Mouse (Mus musculus) heart, adult 9 months (tissue): ENCODE data around the gene Muc5b.

Source experiments
- DNase-seq, 2 experiments: peaks; one replicate each; pipeline ENCODE4 v3.0.0; 2022; ENCODE audit warnings: low spot score in 2 of 2

Gene Muc5b

DNA sequence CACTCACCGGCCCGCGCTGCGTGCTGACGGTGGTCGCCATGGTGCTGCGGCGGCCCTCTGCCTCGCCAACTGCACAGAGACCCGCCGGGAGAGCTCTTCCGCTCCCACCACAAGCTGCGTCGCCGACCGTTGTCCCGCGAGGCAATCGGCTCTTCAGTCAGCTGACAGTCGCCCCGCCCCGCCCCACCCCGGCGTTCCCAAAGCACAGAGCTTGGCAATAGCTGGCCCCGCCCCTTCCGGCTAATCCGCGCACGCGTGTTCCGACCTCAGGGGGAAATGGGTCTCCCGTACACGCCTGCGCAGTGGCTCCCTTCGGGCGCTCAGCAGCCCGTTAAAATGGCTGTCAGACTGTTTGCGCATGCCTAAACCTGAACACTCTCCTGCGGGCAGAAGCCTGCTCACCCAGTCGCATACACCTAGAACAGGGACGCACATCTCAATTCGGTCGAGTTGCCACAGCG is 63.4 kb downstream of the Muc5b start:
- DNase-seq, result peak; percentile 99

DNA sequence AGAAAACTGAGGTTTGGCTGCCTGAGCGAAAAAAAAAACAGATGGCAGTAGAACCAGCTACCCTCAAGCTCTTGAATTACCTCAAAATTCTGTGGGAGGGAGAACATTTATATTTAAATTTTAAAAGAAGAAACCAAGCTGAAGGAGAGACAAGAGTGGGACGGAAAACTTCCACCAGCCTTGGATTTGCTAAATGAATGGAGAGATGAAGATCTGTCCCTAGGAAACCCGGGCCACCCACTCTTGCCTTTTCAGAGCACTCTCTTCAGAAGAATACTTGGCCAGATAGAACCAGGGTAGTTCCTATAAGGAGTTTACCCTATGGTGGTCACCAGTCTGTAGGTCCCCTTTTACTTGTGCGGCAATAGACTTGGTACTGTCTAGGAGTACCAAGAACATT is 63.9 kb downstream of the Muc5b start:
- no peak for DNase-seq

DNA sequence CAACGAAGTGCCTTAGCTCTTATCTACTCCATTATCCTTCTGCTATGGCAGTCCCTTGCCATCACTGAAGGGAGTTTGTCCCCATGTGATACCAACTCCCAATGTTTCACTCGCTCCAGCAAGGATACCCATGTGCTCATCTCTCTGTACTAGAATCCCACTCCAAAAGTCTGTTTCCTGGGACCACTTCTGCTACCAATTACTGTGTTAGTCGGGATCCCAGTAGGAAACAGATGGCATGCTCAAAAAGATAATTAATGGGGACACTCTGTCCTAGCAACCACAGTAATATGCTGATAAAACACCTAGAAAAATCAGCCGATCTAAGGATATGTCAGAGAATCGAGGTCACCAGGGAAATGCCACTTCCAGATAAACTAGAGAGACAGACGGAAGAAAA is 69.7 kb downstream of the Muc5b start:
- no peak for DNase-seq

DNA sequence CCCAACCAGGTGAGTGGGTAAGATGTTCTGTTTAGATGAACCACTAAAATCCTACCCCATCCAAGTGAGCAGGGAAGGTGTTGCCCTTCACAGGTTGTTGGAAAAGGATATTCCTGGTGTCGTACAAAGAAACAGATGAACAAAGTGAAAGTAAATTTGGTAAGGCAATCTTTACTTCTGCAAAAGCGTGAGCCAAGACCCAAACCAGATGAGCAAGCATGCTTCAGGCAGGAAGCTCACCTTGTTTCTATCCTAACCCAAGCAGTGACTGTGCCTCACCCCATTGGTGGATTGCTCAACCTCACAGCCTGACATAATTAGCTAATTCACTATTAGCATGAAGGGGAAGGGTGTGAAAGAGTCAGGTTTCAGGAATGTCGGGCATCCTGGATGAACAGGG is 72.4 kb downstream of the Muc5b start:
- no peak for DNase-seq

GRCm38 (mm10) chr7:141918407-141918806 is 79.5 kb downstream of the Muc5b start, which contains the start of gene Tollip:
TSS of gene Tollip (minus strand) at chr7:141918507.
- DNase-seq, result no peak
